Mouse (Mus musculus) heart, adult 8-10 months (tissue): ENCODE data around the gene Mmp20. TPM values are rescaled to one million over a fixed set of nuclear protein-coding genes. Genes with fewer than 3 reads are reported as not detected.
A peak's percentile ranks its signal among the peaks of the same experiment; 100 is the strongest.

Experiments
- DNase-seq: peaks from one replicate; pipeline ENCODE4 v3.0.0; 2022; ENCODE audit warnings: low spot score
- total RNA-seq, 4 experiments: library from RNA; stranded (reverse); gene quantifications; 2 replicates each; pipeline ENCODE4 v1.2.4; 2022

The Mmp20 gene
- not detected for total RNA-seq

DNA sequence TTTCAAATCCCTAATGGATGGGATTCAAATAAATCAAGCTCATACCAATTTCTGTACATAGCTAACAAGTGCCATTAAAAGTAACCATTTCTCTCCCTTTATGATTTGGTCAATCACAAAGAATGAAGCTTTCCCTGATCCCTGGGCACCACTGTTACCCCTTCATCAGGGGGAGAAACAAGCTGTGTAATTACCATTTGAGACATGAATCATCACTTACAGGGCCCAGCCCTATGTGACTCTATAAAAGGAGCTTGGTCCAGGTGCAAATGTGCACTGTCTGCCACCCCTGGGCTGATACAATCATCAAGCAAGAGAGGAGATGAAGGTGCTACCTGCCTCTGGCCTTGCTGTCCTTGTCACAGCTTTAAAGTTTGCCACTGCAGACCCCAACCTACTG, at the start of gene Mmp20:
Gene Mmp20, plus strand, starts transcription at position 301 of the 400 bp plus-strand sequence.
- DNase-seq: no peak

- DNase-seq: no peak
These were observed 38.0 kb upstream of the Mmp20 start for GRCm38 (mm10) chr9:7590063-7590462.

- DNase-seq: no peak
These were observed 34.7 kb upstream of the Mmp20 start for GRCm38 (mm10) chr9:7593272-7593812.

- DNase-seq: peak; percentile 87
These were observed 33.1 kb upstream of the Mmp20 start for GRCm38 (mm10) chr9:7594816-7595540.

GRCm38 (mm10) chr9:7602982-7603742, 24.9 kb upstream of the Mmp20 start:
- peak; percentile 54 for DNase-seq

GRCm38 (mm10) chr9:7604005-7604404, 24.0 kb upstream of the Mmp20 start:
- no peak for DNase-seq

GRCm38 (mm10) chr9:7605638-7606037, 22.4 kb upstream of the Mmp20 start:
- no peak for DNase-seq

DNA sequence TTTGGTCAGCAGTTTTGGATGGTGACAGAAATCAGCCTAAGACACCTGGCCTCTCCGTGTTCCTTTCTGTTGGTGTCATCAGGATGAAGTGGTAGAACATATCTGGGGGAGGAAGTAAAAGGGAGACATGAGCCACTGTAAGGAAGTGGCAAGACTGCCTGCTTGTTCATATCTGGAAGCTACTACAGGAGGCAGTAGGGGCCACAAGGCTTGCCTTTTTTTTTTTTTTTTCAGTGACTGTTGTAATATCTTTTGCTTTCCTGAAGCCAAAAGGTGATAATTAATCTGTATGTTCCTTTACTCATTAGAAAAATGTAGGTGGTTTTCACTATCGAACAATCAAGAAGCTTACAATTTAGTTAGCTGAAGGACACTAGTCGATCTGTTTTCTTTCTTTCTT, 5.4 kb upstream of the Mmp20 start:
- no peak for DNase-seq

DNA sequence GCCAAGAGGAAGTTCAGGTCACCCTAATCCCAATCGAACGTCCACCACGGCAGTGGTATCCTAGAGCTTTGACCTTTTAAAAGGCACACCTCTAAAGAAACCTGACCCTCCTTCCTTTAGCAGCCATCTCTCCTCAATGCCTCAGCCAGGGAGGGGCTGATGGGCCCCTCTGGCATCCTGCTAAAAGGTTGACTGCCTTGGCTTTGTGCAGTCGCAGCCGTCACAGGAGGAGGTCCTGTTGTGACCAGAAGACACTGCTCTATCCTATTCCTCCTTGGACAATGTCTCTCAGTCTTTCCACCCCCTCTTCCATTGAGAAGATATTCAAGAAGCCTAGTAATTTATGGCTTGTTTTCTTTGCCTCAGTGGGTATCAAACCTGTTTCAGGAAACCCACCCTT, 5.9 kb downstream of the Mmp20 start:
- no peak for DNase-seq

DNA sequence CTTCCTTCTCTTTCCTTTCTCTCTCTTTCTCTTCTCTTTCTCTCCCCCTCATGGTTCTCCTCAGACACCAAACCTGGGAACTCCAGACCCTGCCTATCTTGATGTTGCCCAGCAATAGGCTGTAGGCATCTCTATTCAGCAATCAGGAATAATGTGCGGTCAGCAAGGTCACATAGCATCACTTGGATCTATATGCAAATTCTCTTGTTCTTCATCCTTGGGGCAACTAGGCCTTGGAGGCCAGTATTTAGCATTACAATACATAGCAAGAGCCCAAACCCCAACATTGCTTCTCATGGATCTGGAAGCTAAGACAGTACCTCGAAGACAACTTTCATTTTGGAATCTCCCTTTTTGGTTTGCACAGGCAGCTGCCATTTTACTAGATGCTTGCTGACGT, 19.9 kb downstream of the Mmp20 start:
- DNase-seq: no peak

- DNase-seq: no peak
These were observed 22.6 kb downstream of the Mmp20 start for GRCm38 (mm10) chr9:7650397-7651180.

GRCm38 (mm10) chr9:7652351-7653085, 24.5 kb downstream of the Mmp20 start:
- DNase-seq: no peak

DNA sequence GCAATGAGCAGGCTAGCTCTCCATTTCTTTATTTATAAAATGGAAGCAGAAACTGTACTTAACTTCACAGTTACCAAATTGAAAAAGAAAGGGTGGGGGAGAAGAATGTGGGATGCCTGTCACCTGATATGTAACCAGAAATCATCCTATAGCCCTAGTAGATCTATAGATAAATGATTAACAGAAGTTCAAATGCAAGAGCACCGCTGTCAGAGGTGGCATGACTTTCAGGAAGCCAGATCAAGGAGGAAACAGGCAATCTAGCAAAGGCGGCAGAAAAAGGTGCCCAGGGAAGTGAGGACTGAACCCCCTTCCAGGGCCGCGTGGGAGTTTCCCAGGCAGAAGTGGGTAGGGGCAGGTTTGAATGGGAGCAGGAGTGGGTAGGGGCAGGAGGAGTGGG, 29.9 kb downstream of the Mmp20 start:
- DNase-seq: no peak

GRCm38 (mm10) chr9:7659469-7660020, 31.5 kb downstream of the Mmp20 start:
- DNase-seq: no peak

- no peak for DNase-seq
These were observed 33.3 kb downstream of the Mmp20 start for GRCm38 (mm10) chr9:7661371-7661770.

- no peak for DNase-seq
These were observed 41.6 kb downstream of the Mmp20 start for GRCm38 (mm10) chr9:7669674-7670073.

DNA sequence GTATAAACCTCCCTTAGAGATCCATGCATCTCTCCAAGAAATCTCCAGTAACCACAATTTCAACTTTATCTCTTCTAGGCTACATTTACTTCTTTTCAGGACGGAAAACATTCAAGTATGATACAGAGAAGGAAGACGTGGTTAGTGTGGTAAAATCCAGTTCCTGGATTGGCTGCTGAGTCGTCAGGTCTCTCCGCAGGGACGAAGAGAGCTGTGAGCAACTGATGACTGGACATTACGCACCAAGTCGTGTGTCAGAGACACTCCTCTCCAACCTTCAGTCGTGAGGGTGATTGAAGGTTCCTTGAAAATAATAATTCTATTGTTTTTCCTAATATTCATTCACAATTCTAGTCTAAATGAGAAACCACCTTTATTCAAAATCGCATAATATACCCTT, 45.0 kb downstream of the Mmp20 start:
- no peak for DNase-seq

DNA sequence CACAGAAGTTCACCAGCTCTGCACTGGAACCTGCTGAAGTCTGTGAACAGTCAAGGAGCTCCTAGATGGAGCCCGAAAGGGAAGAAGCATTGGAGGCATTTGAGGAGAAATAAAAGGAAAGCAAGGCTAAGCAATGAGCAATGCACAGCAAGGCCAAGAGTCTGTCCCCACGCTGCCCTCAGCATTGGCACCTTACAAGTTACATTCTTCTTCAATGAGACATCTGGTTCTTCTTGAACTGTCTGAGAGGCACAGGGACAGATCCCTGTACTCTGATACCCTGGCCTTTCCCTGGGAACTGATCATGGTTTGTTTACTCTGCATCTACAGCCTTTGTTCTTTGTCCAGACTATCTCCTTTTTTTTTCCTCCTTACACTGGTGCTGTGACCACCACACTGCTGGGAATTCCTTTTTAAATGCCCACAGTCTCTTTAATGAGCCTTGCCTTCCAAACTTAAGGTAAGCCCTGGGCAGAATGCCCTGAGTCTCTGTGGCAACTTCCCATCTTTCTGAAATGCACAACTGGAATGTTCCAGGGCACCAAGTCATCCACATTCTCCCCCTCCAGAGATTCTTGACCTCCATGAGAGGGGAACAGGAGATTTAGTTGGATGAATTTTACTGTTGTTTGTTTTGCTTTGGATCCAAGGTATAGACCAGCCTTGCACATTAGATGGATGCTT, 50.3 kb downstream of the Mmp20 start:
- no peak for DNase-seq

DNA sequence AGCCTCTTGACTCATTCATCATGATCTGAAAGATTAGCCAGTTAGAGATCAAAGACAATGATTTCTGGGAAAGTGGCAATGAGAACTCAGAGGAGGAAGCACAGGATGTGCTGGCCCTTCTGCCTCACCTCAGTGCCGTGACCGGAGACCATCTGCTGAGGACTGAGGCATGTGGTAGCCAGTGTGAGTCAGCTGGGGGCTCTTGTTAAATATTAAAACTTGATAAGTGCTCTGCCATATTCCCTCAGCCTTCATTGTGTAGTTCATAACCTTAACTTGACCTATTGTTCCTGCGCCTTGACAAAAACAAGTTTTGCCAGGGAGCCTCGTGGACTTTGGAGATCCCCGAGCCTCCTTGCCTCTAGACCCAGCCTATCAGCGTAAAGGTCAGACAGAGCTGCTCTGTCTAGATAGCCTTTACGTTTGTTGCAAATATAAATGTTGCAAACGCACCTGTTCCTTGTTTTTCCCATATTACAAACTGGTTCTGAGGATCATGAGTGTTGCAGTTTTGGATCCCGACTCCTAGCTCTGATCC, 54.1 kb downstream of the Mmp20 start:
- DNase-seq: no peak

DNA sequence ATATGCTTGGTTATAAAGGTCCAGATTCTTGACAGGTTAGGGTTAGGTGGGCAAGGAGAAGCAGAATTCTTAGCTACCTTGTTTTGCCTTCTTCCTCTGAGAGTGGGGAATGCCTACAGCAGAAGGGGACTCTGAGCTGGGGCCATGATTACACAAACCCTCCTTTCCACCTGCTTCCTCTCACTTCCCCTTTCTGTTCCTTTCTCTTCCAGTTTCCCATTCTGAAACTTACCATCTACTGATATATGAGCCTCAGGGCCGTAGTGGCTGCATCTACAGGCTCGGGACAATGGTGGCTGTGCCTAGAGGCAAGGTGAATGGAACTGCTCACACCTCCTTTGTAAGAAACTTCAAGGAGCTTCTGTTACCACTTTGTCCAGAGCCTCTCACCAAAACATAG, 58.0 kb downstream of the Mmp20 start:
- no peak for DNase-seq
